Comparison of ENCODE assay signal across 10 mouse cellular contexts in genomic region chr6:58929911-58930431, GRCm38 (mm10). TPM values are rescaled to one million over a fixed set of nuclear protein-coding genes. Genes with fewer than 3 reads are reported as not detected.
DNase-seq lines count a peak whose midpoint lies in the region; ATAC-seq lines count a peak whose summit lies in the region.
"Had no signal": no experiment of that assay in that cellular context is flagged by ENCODE, and none has a peak within 500 bp of the region (broad histone marks: within the 10 kb centered on the region; RNA-seq: fewer than 3 reads in every experiment).

No protein-coding gene starts in this region.

- H3K4me3 ChIP-seq in heart, embryonic 11.5 days (ENCODE audit: low read depth, low read length), result no peak overlapping the region
- H3K4me3 ChIP-seq in hindbrain, embryonic 16.5 days (ENCODE audit: low read length), result no peak overlapping the region
- no peak overlapping the region for H3K4me3 ChIP-seq in hindbrain, embryonic 11.5 days (ENCODE audit: low read depth, low read length)
- H3K4me3 ChIP-seq: neural tube, embryonic 12.5 days had no signal

- DNase-seq in heart, adult 18-20 months, result peak; percentile 76 to 80
- DNase-seq in adipocyte (ENCODE audit: low spot score), result peak; percentile 81
- DNase-seq in cerebellum, adult 9-11 months, result peak; percentile 43
- peak; percentile 76 to 85 for DNase-seq in heart, postnatal 10 days
- DNase-seq in retina, embryonic 14.5 days (ENCODE audit: low spot score), result no peak
- DNase-seq in hindbrain, embryonic 11.5 days (ENCODE audit: low spot score), result no peak

- H3K36me3 ChIP-seq in heart, embryonic 11.5 days (ENCODE audit: control insufficient read depth, insufficient read depth, low read length), result no peaks in the 10 kb centered on the region
- H3K36me3 ChIP-seq in hindbrain, embryonic 16.5 days (ENCODE audit: control insufficient read depth, insufficient read depth, low read length), result no peaks in the 10 kb centered on the region
- H3K36me3 ChIP-seq in hindbrain, embryonic 11.5 days (ENCODE audit: control insufficient read depth, insufficient read depth, low read length), result no peaks in the 10 kb centered on the region
- H3K36me3 ChIP-seq: neural tube, embryonic 12.5 days had no signal

- no peaks in the 10 kb centered on the region for H3K27me3 ChIP-seq in heart, embryonic 11.5 days (ENCODE audit: control insufficient read depth, insufficient read depth, low read length)
- H3K27me3 ChIP-seq in hindbrain, embryonic 16.5 days (replicated peaks; ENCODE audit: control insufficient read depth, insufficient read depth, low read length), result no peaks in the 10 kb centered on the region
- H3K27me3 ChIP-seq in hindbrain, embryonic 11.5 days (ENCODE audit: control insufficient read depth, insufficient read depth, low read length), result no peaks in the 10 kb centered on the region
- H3K27me3 ChIP-seq: neural tube, embryonic 12.5 days had no signal

- 78% methylated on average over 9 of the region's 9 CpGs for WGBS in heart, embryonic 11.5 days (ENCODE audit: insufficient replicate concordance)
- WGBS in hindbrain, embryonic 16.5 days, result 90% methylated on average over 9 of the region's 9 CpGs
- WGBS in hindbrain, embryonic 11.5 days, result 90% methylated on average over 9 of the region's 9 CpGs

- ATAC-seq in heart, embryonic 11.5 days (replicated peaks; ENCODE audit: insufficient number of reproducible peaks, low FRiP score, low TSS enrichment), result no peak
- no peak for ATAC-seq in hindbrain, embryonic 16.5 days
- ATAC-seq in hindbrain, embryonic 11.5 days (ENCODE audit: low FRiP score), result no peak

- no peak overlapping the region for H3K9ac ChIP-seq in heart, embryonic 11.5 days (ENCODE audit: low read depth, low read length)
- no peak overlapping the region for H3K9ac ChIP-seq in hindbrain, embryonic 16.5 days (ENCODE audit: low read depth, low read length)
- no peak overlapping the region for H3K9ac ChIP-seq in hindbrain, embryonic 11.5 days (ENCODE audit: low read depth, low read length)
- H3K9ac ChIP-seq: liver, embryonic 14.5 days; neural tube, embryonic 12.5 days had no signal

- no peak overlapping the region for H3K27ac ChIP-seq in heart, embryonic 11.5 days (ENCODE audit: low read depth, low read length)
- H3K27ac ChIP-seq in hindbrain, embryonic 16.5 days (ENCODE audit: low read depth, low read length), result no peak overlapping the region
- no peak overlapping the region for H3K27ac ChIP-seq in hindbrain, embryonic 11.5 days (ENCODE audit: low read depth, low read length)
- H3K27ac ChIP-seq: liver, embryonic 14.5 days; neural tube, embryonic 12.5 days had no signal

- H3K4me1 ChIP-seq in heart, embryonic 11.5 days (ENCODE audit: control insufficient read depth, insufficient read depth, low read length), result 0 out of 2 replicates have a peak, but pooled peaks cover 2% of the 10 kb centered on the region
- H3K4me1 ChIP-seq in hindbrain, embryonic 16.5 days (ENCODE audit: control insufficient read depth, insufficient read depth, low read depth, low read length), result peaks cover 10% of the 10 kb centered on the region
- no peaks in the 10 kb centered on the region for H3K4me1 ChIP-seq in hindbrain, embryonic 11.5 days (replicated peaks; ENCODE audit: control insufficient read depth, insufficient read depth, low read length)

- H3K9me3 ChIP-seq in heart, embryonic 11.5 days (replicated peaks; ENCODE audit: control insufficient read depth, low read length), result no peaks in the 10 kb centered on the region
- no peaks in the 10 kb centered on the region for H3K9me3 ChIP-seq in hindbrain, embryonic 16.5 days (ENCODE audit: control insufficient read depth, low read length)
- no peaks in the 10 kb centered on the region for H3K9me3 ChIP-seq in hindbrain, embryonic 11.5 days (ENCODE audit: control insufficient read depth, low read length)
- H3K9me3 ChIP-seq: neural tube, embryonic 12.5 days had no signal

- intact Hi-C loops in heart, postnatal 10 days (cut with DNase I), result no loop called here

- no peak overlapping the region for H3K4me2 ChIP-seq in heart, embryonic 11.5 days
- H3K4me2 ChIP-seq in hindbrain, embryonic 16.5 days (ENCODE audit: low read length), result no peak overlapping the region
- no peak overlapping the region for H3K4me2 ChIP-seq in hindbrain, embryonic 11.5 days (replicated peaks; ENCODE audit: low read depth, low read length)
- H3K4me2 ChIP-seq: neural tube, embryonic 12.5 days had no signal

RNA-seq across cellular contexts. Expression of gene Nap1l5, which starts 23.1 kb away (rescaled TPM):
- total RNA-seq in heart, adult 18-20 months (2021), result 1 to 10 TPM in 1 of 2 experiments, under 1 TPM in 1; 0.75 to 1.3 TPM
- 2.1 and 2.2 TPM in 2 replicates for polyA plus RNA-seq in heart, embryonic 11.5 days (2014; fragmentation: Nextera tagmentation; extraction: Ambion mirVana)
- total RNA-seq in heart, postnatal 10 days (2021), result under 1 TPM; 0.30 to 0.62 TPM
- polyA plus RNA-seq in hindbrain, embryonic 16.5 days (2015; fragmentation: Nextera tagmentation; extraction: Ambion mirVana), result 412 and 507 TPM in 2 replicates
- polyA plus RNA-seq in hindbrain, embryonic 11.5 days (2014; fragmentation: Nextera tagmentation; extraction: Ambion mirVana), result 36.5 and 43.1 TPM in 2 replicates

Comparison
In these comparisons a context has a peak if more than half of its experiments do, and no peak if none do; other contexts are left out.
1. DNase-seq: peak in heart, adult 18-20 months (2 of 2), adipocyte (single experiment), cerebellum, adult 9-11 months (single experiment) and heart, postnatal 10 days (2 of 2); none in retina, embryonic 14.5 days (single experiment) and hindbrain, embryonic 11.5 days (single experiment).
2. RNA of gene Nap1l5, which starts 23.1 kb away (polyA plus RNA-seq): 412 to 507 TPM in hindbrain, embryonic 16.5 days and 36.5 to 43.1 TPM in hindbrain, embryonic 11.5 days; 2.1 to 2.2 TPM in heart, embryonic 11.5 days; every median in the first group is over 10 times any median in the second.